Mouse (Mus musculus) gastrocnemius, adult 2 months (tissue): ENCODE data around the gene Prrc2c. TPM values are rescaled to one million over a fixed set of nuclear protein-coding genes. Genes with fewer than 3 reads are reported as not detected.

Experiments used
- DNase-seq: peaks from one replicate; pipeline ENCODE4 v3.0.0; 2022
- H3K27ac ChIP-seq: fragments of 200-600 bp; 2 replicates; pipeline ENCODE4 v1.8.1; 2022; ENCODE audit warnings: mild to moderate bottlenecking
- H3K4me3 ChIP-seq: fragments of 200-600 bp; 2 replicates; pipeline ENCODE4 v1.8.1; 2022; ENCODE audit warnings: mild to moderate bottlenecking, moderate library complexity
- CTCF ChIP-seq: fragments of 200-600 bp; IDR thresholded peaks from 2 replicates; pipeline ENCODE4 v1.8.1; 2022; ENCODE audit warnings: antibody characterized with exemption, mild to moderate bottlenecking, moderate library complexity
- intact Hi-C: fragments of 180-260 bp; cut with DNase I; formaldehyde crosslinking; loops from one replicate; pipeline ENCODE4 v1.15.1; 2025
- total RNA-seq, 2 experiments: library from RNA; stranded (reverse); gene quantifications; 2 replicates each; pipeline ENCODE4 v1.2.3; 2021

The Prrc2c gene
- total RNA-seq, 2 experiments from 2014 or later: 48.5 to 62.3 TPM

- no peak for TF ChIP-seq CTCF
- Histone ChIP-seq H3K4me3 (no peak overlapping the region), H3K27ac (no peak overlapping the region)
- no peak for DNase-seq
- intact Hi-C loops: no loop called here
Observed at GRCm38 (mm10) chr1:162735084-162735483, 5.3 kb downstream of the Prrc2c start.

DNA sequence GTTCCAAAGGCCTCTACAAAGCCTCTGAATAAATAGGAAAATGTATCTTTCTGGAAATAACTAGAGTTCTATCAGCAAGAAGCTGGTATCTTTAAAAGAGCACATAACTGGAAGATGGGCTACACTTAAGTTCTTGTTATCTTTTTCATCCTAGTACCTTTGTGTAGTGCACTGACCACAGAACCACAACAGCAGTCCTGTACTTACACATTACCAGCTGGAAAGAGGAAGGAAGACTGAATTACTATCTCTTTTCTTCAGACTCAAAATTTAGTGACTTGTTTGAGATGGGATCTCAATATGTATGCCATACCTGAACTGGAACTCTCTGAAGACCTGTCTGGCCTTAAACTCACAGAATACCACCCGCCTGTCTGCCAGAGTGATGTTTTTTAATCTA is 6.1 kb downstream of the Prrc2c start:
- TF ChIP-seq CTCF: no peak
- intact Hi-C loops: no loop called here
- Histone ChIP-seq H3K4me3 (no peak overlapping the region), H3K27ac (no peak overlapping the region)
- no peak for DNase-seq

DNA sequence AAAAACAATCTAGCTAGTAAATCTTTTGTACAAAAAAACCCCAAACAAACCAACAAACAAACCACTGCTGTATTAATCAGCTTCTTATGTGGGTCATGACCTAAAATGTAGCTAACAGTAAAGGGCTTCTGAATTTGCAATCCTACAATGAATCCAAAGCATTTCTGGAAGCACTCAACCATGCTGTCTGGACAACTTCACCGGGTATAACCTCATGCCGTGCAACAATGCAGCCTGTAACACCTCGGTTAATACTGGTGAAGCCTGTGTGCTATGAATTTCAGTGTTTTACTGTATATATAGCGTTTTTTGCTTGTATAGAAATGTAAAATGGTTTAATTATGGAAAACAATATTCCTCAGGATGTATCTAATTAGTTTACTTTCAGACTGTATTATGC is 8.3 kb downstream of the Prrc2c start:
- no peak for TF ChIP-seq CTCF
- no peak for DNase-seq
- intact Hi-C loops: loop anchor here (2.0 kb wide), 1 partner anchor 17 kb away; no protein-coding TSS in a partner anchor
- Histone ChIP-seq H3K4me3 (no peak overlapping the region), H3K27ac (no peak overlapping the region)

GRCm38 (mm10) chr1:162729436-162729835 is 10.9 kb downstream of the Prrc2c start:
- no peak for DNase-seq
- no peak for TF ChIP-seq CTCF
- Histone ChIP-seq H3K4me3 (no peak overlapping the region), H3K27ac (no peak overlapping the region)
- intact Hi-C loops: no loop called here

DNA sequence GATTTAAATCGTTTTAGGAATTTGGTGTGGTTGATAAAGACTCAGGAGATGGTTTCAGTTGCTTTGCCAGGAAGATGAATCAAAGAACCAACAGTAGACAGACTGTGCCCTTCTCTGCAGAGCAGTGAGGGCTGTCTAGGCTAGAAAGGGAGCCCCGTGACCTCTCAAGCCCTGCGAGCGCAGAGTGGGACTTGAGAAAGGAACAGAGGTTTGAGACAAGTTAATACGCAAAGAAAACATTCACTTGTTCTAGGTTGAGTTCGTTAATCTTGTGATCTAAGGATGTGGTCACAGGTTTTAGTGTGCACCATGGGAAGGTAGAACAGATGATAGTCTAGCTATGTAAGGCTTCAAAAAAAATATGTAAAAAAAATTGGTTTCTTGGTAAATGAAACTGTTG is 12.4 kb downstream of the Prrc2c start:
- H3K4me3 ChIP-seq: no peak overlapping the region
- no peak for TF ChIP-seq CTCF
- intact Hi-C loops: no loop called here
- no peak overlapping the region for H3K27ac ChIP-seq
- DNase-seq: no peak

DNA sequence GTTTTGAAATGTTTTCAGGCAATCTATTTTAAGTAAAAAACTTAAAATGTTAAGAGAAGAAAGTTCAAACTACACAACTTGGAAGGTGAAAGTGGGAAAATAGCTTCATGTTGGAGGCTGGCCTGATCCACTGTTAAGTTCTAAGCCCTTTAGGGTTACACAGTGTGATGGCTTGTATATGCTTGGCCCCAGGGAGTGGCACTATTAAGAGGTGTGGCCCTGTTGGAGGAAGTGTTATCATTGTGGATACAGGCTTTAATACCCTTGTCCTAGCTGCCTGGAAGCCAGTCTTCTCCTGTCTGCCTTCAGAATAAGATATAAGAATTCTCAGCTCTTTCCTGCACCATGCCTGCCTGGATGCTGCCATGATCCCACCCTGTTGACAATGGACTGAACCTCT is 16.7 kb downstream of the Prrc2c start:
- no peak for TF ChIP-seq CTCF
- no peak for DNase-seq
- intact Hi-C loops: no loop called here
- H3K4me3 ChIP-seq: no peak overlapping the region
- no peak overlapping the region for H3K27ac ChIP-seq

GRCm38 (mm10) chr1:162720645-162721044 is 19.7 kb downstream of the Prrc2c start:
- TF ChIP-seq CTCF: no peak
- DNase-seq: no peak
- H3K4me3 ChIP-seq: no peak overlapping the region
- H3K27ac ChIP-seq: no peak overlapping the region
- intact Hi-C loops: no loop called here

GRCm38 (mm10) chr1:162700389-162701066 is 39.8 kb downstream of the Prrc2c start:
- H3K4me3 ChIP-seq: no peak overlapping the region
- intact Hi-C loops: loop anchor here (10.0 kb wide), 1 partner anchor 1746 kb away; no protein-coding TSS in a partner anchor
- TF ChIP-seq CTCF: no peak
- no peak overlapping the region for H3K27ac ChIP-seq
- DNase-seq: no peak

GRCm38 (mm10) chr1:162697866-162698265 is 42.5 kb downstream of the Prrc2c start:
- TF ChIP-seq CTCF: no peak
- Histone ChIP-seq H3K27ac (no peak overlapping the region; the same call in 1 of the 2 replicates), H3K4me3 (no peak overlapping the region)
- DNase-seq: peak; percentile 76
- intact Hi-C loops: no loop called here

DNA sequence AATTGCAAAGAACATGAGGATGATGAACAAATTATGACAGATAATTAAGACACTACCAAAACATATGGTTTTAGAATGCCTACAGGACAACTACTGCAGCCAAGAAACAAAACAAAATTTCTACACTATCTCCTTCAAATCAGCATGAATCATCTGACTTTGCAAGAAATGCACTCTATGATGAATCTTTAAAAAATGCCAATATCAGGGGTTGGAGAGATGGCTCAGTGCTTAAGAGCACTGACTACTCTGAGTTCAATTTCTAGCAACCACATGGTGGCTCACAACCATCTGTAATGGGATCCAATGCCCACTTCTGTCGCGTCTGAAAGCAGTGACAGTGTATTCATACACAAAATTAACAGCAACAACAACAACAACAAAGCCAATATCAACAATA is 46.6 kb downstream of the Prrc2c start:
- intact Hi-C loops: no loop called here
- no peak for DNase-seq
- TF ChIP-seq CTCF: no peak
- H3K4me3 ChIP-seq: no peak overlapping the region
- H3K27ac ChIP-seq: no peak overlapping the region

GRCm38 (mm10) chr1:162665486-162666174 is 74.7 kb downstream of the Prrc2c start:
- Histone ChIP-seq H3K27ac (no peak overlapping the region), H3K4me3 (no peak overlapping the region)
- intact Hi-C loops: loop anchor here (1.0 to 10.0 kb wide), 2 partner anchors 114 to 311 kb away; no protein-coding TSS in a partner anchor
- DNase-seq: no peak
- TF ChIP-seq CTCF: no peak

DNA sequence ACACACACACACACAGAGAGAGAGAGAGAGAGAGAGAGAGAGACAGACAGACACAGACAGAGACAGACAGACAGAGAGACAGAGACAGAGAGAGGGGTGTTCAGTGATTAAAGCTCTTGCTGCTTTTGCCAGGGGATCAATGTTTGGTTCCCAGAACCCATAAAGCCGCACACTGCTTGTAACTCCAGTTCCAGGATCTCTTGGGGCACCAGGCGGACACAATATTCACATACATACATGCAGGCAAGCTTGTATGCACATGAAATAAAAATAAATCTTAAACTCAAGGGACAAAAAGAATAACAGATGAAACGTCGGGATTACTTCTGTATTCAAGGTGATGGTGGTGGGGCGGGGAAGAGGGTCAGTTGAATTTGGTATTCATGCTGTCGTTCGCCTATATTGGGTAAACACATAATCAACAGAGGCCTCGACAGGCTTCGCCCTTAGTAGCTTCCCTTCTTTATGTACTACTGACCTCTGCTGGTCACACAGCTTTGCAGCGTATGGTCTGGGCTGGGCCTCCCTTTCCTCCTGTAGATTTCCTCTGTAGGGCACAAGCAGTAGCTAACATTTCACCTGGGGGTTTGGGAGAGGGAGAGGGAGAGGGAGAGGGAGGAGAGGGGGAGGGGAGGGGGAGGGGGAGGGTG is 75.4 kb downstream of the Prrc2c start:
- H3K27ac ChIP-seq: no peak overlapping the region
- peak; percentile 87 for TF ChIP-seq CTCF
- intact Hi-C loops: loop anchor here (1.0 to 10.0 kb wide), 2 partner anchors 114 to 310 kb away; no protein-coding TSS in a partner anchor
- no peak overlapping the region for H3K4me3 ChIP-seq
- DNase-seq: peak; percentile 80
